Mouse (Mus musculus) G1E (cell line): ENCODE measurements around the gene Isx. TPM values are rescaled to one million over a fixed set of nuclear protein-coding genes. Genes with fewer than 3 reads are reported as not detected.

Experiments used
- ATAC-seq: 2 replicates; pipeline ENCODE4 v1.8.0; 2016; ENCODE audit warnings: mild to moderate bottlenecking; ENCODE audit not compliant: insufficient number of reproducible peaks, poor library complexity, low FRiP score, severe bottlenecking; ENCODE audit errors: extremely low read depth
- DNase-seq: peaks from one replicate; pipeline ENCODE4 v3.0.0; 2012; ENCODE audit warnings: low spot score
- H3K27me3 ChIP-seq: 2 replicates; pipeline ENCODE4 v1.6.1; 2012; ENCODE audit warnings: mild to moderate bottlenecking, low read length, inconsistent platforms; ENCODE audit not compliant: insufficient read depth
- H3K36me3 ChIP-seq: replicated peaks from 2 replicates; pipeline ENCODE3; 2012; ENCODE audit warnings: mild to moderate bottlenecking, inconsistent platforms
- H3K4me1 ChIP-seq: 2 replicates; pipeline ENCODE4 v1.6.1; 2012; ENCODE audit warnings: low read depth, low read length, inconsistent platforms, mixed read lengths; ENCODE audit not compliant: insufficient read depth
- H3K4me3 ChIP-seq: 2 replicates; pipeline ENCODE4 v1.5.1; 2012; ENCODE audit warnings: low read depth, mild to moderate bottlenecking, inconsistent platforms, low read length, moderate library complexity, mixed read lengths
- H3K9me3 ChIP-seq: replicated peaks from 2 replicates; pipeline ENCODE4 v1.6.1; 2012; ENCODE audit warnings: inconsistent platforms
- CTCF ChIP-seq: IDR thresholded peaks from 2 replicates; pipeline ENCODE4 v1.5.1; 2012; ENCODE audit warnings: low read depth, low read length, inconsistent platforms, mixed read lengths
- GATA1 ChIP-seq: IDR thresholded peaks from 2 replicates; pipeline ENCODE4 v1.6.1; 2012; ENCODE audit warnings: borderline replicate concordance, low read length, inconsistent platforms, mixed read lengths
- GATA2 ChIP-seq: IDR thresholded peaks from 2 replicates; pipeline ENCODE4 v1.6.1; 2012; ENCODE audit warnings: low read depth, low read length, inconsistent platforms, borderline replicate concordance
- POLR2AphosphoS5 ChIP-seq: IDR thresholded peaks from 2 replicates; pipeline ENCODE4 v1.6.1; 2012; ENCODE audit warnings: low read depth, low read length, inconsistent platforms; ENCODE audit not compliant: insufficient replicate concordance
- TAL1 ChIP-seq: conservative IDR thresholded peaks from 2 replicates; pipeline ENCODE4 v1.6.1; 2012; ENCODE audit warnings: low read depth, low read length, inconsistent platforms, mixed read lengths
- polyA plus RNA-seq: library from polyadenylated mRNA; stranded (reverse); fragments of >175 nt; gene quantifications from 2 replicates; pipeline ENCODE4 v1.2.3, GENCODE M21; 2012
- total RNA-seq, 2 experiments: library from RNA; stranded (forward) in 1 of 2; stranded (reverse) in 1 of 2; fragments of 200-1000 nt in 1 of 2; fragments of >200 nt in 1 of 2; fragmentation: Nextera tagmentation in 1 of 2; gene quantifications; 2 replicates each; pipeline ENCODE4 v1.2.3; 2014 to 2017

Isx gene
- total and polyA plus RNA-seq, 3 experiments: 0.27 TPM; not detected in 2

DNA sequence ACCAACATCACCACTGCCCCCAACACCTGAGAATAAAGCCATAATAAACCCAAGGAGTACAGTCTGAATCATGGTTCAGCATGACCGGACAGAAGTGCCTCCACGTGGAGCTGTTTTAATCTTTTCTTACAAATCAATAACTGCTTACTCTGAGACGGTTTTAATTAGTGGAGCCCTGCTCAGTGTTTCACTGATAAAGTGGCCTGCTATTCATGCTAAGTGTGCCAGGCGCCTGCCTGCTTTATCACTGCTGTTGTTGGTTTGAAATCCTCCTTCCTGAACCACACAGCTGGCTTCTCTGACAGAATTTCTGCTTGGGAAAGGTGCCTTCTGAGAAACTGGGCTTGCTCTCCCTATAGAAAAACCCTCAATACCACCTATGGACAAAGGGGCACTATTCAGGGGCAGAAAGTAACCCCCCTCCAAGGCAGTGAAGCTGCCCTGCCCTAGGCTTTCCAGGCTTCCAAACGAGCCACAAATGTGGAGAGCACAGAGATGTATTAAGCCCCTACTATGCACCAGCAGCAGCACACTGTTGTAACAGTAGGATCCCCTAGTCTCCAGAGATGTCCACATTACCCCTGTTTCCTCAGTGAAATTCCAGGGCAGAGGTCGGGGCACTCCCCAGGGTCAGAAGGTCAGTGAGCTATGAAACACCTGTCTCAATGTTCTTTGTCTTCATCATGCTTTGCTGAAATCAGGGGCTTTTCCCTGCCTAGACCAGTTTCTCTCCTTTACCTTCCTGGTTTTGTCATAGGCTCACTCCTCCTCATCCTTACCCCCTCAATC is 30.3 kb downstream of the Isx start:
- ATAC-seq: no peak
- Histone ChIP-seq H3K4me3 (no peak overlapping the region), H3K27me3 (no peaks in the 10 kb centered on the region), H3K9me3 (no peaks in the 10 kb centered on the region), H3K36me3 (no peaks in the 10 kb centered on the region), H3K4me1 (no peaks in the 10 kb centered on the region)
- TF ChIP-seq TAL1: no peak
- no peak for TF ChIP-seq GATA1
- TF ChIP-seq CTCF: no peak
- TF ChIP-seq GATA2: no peak
- no peak for TF ChIP-seq POLR2AphosphoS5
- DNase-seq: no peak

DNA sequence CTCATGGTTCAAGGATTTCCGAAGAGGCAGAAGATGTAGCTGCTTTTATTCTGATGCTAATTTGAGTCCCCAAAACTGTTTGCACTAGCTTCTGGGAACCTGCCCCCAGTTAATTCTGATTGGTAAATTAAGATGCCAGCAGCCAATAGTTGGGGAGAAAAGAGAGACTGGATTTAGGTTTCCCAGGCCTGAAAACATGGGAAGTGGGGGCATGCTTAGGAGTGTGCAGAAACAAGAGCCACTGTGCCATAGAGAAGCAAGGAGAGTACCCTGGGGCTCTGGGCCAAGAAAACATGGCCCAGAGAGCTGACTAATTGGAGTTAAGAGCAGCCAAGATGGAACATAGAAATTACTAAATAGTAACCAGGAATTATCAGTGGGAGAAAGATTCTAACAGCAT is 33.4 kb downstream of the Isx start:
- Histone ChIP-seq H3K9me3 (no peaks in the 10 kb centered on the region), H3K4me1 (no peaks in the 10 kb centered on the region), H3K36me3 (no peaks in the 10 kb centered on the region), H3K4me3 (no peak overlapping the region), H3K27me3 (no peaks in the 10 kb centered on the region)
- DNase-seq (no peak), ATAC-seq (no peak)
- TF ChIP-seq GATA2 (no peak), POLR2AphosphoS5 (no peak), TAL1 (no peak), GATA1 (no peak), CTCF (no peak)

DNA sequence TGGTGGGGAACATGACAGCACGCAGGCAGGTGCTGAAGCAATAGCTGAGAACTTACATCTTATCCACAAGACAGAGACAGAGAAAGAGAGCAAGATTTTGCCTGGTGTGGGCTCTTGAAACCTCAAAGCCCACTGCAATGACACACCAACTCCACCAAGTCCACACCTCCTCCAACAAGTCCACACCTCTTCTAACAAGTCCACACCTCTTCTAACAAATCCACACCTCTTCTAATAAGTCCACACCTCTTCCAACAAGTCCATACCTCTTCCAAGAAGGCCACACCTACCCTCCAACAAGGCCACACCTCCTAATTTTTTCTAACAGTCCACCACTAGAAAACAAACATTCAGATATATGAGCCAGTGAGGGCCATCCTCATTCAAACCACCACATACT is 37.7 kb downstream of the Isx start:
- Histone ChIP-seq H3K36me3 (no peaks in the 10 kb centered on the region), H3K9me3 (no peaks in the 10 kb centered on the region), H3K27me3 (no peaks in the 10 kb centered on the region), H3K4me3 (no peak overlapping the region), H3K4me1 (no peaks in the 10 kb centered on the region)
- DNase-seq (no peak), ATAC-seq (no peak)
- TF ChIP-seq GATA1 (no peak), CTCF (no peak), POLR2AphosphoS5 (no peak), TAL1 (no peak), GATA2 (no peak)

DNA sequence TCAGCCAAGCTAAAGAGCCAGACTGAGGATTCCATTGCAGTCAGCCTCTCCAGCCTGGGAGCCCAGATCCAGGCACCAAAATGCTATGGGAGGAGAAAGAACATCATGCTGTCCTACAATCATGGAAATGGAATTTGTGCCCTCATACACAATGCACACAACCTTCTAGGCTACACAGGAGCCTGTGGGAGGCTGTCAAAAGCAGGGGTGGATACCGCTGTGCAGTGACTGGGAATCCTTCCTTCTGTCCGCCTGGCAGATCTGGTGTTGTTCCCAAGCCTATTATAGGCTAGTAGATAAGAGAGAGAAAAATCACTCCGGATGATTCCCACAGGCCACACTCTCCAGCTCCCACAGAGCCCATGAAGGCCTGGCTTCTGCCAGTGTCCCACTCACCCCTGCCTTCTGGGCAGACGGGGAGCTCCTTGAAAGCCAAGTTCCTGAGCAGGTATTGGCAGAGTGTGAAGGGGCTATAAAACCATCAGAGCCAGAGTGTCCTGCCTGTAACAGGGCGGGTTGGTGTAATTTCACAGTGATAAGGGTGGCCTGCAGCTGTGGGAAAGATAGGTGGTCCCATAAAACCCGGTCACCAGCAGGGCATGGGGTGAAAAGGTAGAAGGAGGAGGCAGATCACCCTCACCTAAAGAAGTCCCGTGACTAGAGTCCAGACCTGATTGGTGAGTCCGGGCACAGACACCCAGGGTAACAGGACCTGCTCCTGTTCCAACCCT is 47.9 kb downstream of the Isx start:
- no peak for TF ChIP-seq POLR2AphosphoS5
- no peak for TF ChIP-seq GATA2
- TF ChIP-seq GATA1: no peak
- TF ChIP-seq CTCF: no peak
- no peak for TF ChIP-seq TAL1
- no peak overlapping the region for H3K4me3 ChIP-seq
- H3K9me3 ChIP-seq: no peaks in the 10 kb centered on the region
- no peaks in the 10 kb centered on the region for H3K4me1 ChIP-seq
- H3K36me3 ChIP-seq: no peaks in the 10 kb centered on the region
- no peak for ATAC-seq
- DNase-seq: no peak
- no peaks in the 10 kb centered on the region for H3K27me3 ChIP-seq

DNA sequence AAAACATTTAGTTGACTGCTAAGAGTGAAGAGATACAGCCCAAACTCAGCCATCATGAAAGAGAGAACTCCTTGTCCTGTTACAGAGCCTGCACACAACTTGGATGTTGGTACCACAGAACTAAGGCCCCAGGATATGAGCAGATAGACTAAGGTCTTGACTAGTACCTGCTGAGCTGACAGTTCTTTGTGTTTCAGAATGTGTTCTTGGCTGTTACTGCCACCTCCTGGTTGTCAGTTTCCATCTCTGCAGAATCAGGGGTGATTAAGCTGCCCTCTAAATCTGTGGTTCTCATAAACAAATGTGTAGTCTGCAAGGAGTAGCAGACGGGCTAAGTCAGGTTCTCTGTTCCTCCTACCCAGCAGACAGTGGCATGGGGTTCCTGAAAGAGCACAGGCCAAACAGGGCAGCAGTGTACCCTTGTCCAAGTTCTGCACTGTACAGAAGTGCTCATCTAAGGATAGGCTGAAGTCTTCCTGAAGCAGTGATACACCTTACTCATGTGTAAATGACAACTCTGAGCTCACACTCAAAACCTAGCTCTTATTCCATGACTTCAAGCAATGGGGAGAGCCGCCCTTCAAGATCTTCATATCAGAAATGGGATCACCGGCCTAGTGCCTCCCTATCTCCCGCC is 49.0 kb downstream of the Isx start:
- H3K9me3 ChIP-seq: no peaks in the 10 kb centered on the region
- ATAC-seq: no peak

DNA sequence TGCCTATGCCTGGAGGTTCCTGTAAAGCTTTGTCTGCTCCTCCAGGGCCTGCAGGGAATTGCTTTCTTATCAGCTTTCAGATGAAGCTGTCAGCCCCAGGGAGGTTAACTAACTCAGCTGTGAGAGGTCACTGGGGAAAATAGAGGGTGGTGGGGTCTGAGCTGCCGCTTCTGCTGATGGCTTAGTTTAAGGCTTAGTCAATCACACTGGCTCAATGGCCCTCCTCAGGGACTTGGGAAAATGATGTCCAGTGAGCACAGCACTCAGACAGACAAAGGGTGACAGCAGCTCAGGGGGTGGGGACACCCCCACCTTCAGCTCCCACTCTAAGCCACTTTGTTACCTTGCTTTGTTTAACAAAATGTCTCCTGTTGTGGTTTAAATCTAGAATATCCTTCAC is 55.0 kb downstream of the Isx start:
- Histone ChIP-seq H3K27me3 (no peaks in the 10 kb centered on the region), H3K4me3 (no peak overlapping the region), H3K9me3 (no peaks in the 10 kb centered on the region), H3K4me1 (no peaks in the 10 kb centered on the region), H3K36me3 (no peaks in the 10 kb centered on the region)
- no peak for ATAC-seq
- DNase-seq: no peak
- TF ChIP-seq GATA2 (no peak), CTCF (no peak), TAL1 (no peak), POLR2AphosphoS5 (no peak), GATA1 (no peak)

More for the DNA sequence above, 49.0 kb downstream of the Isx start:
- no peak for TF ChIP-seq TAL1
- no peak for TF ChIP-seq GATA1
- no peak for TF ChIP-seq CTCF
- TF ChIP-seq POLR2AphosphoS5: no peak
- no peak for TF ChIP-seq GATA2
- Histone ChIP-seq H3K27me3 (no peaks in the 10 kb centered on the region), H3K36me3 (no peaks in the 10 kb centered on the region), H3K4me1 (no peaks in the 10 kb centered on the region), H3K4me3 (no peak overlapping the region)
- no peak for DNase-seq
